Mouse (Mus musculus): ENCODE measurements around the gene Adgrg5. TPM values are rescaled to one million over a fixed set of nuclear protein-coding genes. Genes with fewer than 3 reads are reported as not detected.
A peak's percentile ranks its signal among the peaks of the same experiment; 100 is the strongest.

Gene Adgrg5
- total RNA-seq, 2 experiments from 2014 or later = not detected

DNA sequence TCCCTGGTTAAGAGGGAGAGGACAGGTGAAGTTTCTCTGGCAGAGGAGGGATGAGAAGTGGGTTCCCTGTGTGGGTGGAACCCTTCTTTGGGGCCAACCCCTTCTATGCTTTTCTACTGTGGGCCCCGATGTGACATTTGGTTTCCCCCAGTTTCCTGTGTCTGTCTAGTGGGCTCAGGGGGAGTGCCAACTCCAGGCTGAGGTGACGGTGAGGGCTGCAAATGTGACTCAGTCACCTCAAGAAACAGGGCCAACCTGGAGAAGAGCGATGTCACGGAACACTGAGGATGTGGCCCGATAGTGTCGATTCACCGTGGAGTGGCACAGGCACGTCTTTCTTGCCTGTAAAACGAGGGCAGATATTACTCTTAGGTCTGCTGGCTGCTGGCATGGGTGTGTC lies 49.8 kb downstream of the Adgrg5 start:
- no peak for DNase-seq

GRCm38 (mm10) chr8:94973786-94974185 lies 50.3 kb downstream of the Adgrg5 start:
- no peak for DNase-seq

DNA sequence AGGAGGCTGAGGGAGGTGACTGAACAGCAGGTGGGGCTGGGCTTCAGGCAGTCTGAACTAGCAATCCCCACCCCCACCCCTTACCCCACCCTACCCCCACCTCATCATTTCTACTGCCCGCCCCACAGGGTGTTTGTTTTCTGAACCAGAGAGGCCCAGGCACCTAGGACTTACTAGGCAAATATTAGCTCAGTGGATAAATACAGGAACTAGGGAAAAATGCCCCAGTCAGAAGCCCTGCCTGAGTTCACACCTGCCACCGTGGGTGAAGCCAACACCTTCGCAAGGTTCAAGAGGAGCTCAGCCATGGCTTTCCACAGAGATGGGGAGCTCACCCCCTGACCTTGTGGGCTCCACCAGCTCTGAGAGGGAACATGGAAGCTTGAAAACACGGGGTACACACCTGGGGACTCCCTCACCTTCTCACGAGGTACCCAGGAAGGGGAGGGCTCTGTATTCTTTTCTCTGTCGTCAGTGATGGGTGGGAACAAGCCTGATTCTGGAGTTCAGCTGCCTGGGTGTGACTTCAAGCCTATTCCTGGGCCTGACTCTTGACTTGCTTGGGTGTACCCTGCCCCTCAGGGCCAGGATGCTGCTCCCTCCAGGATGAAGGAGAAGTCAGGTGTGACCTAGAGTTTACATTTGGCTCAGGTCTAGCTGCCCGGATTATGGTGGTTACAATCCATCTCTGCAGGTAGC lies 51.1 kb downstream of the Adgrg5 start, which contains the start of gene Adgrg1:
Gene Adgrg1, plus strand, starts transcription at position 285 of the 699 bp plus-strand sequence.
- no peak for DNase-seq

- no peak for DNase-seq
These were observed 53.3 kb downstream of the Adgrg5 start for GRCm38 (mm10) chr8:94976651-94977417.

DNA sequence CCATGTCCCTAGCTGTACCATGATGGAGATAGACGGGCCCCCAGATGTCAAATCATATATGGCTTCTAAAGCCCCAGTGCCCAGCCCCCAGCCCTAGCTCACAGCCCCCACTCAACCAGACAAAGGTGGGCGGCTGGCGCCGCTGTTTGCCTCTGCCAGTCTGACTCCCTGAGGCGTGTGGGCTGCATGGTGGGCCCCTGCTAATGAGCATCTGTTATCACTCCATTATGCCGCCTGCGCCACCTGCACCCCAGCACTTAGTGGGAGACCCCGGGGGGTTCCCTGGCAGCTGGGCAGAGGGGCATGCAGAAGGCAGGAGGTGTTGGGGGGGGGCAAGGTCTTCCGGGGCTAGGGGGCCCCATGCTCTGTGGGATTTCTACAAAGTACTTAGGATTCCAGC lies 54.6 kb downstream of the Adgrg5 start:
- DNase-seq = peak in 1 of 2 experiments; percentile 49

- no peak for DNase-seq
These were observed 55.3 kb downstream of the Adgrg5 start for GRCm38 (mm10) chr8:94978593-94979319.

DNA sequence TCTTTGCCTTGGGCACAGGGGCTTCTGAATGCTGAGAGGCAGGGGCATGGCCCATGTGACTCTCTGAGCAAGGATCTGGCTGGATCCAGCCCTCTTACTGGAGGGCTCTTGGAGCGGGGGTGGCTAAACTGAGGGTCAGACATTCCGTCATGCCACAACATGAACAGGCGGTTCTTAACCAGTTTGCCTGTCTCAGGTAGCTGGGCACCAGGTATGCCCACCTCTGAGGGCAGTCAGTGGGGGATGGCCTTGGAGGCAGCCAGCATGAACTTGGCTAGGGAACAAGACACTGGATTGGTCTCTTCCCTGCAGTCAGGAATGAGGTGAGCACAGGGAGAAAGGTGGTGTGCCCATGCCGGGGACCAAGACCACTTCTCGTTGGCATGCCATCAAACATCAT lies 56.7 kb downstream of the Adgrg5 start:
- DNase-seq = no peak

DNA sequence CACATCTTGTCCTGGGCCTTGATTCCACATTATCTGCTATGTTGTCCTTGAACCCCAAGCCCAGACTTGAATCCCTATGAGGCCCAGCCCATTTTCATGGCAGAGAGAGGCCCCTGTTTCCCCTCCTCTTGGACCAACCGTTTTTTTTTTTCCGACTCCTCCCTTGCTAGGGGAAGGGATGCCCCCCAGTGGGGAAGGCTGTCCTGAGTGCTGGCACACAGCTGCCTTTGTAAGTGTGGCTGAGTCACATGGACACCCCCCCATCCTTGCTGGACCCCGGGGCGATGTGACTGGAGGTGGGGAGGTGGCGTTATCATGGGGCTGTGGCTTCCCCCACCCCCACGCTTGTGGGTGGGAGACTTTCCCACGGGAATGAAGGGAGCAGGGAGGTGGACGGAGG lies 57.5 kb downstream of the Adgrg5 start:
- no peak for DNase-seq

GRCm38 (mm10) chr8:94981848-94982247 lies 58.4 kb downstream of the Adgrg5 start:
- no peak for DNase-seq

GRCm38 (mm10) chr8:94983146-94983545 lies 59.7 kb downstream of the Adgrg5 start:
- no peak for DNase-seq

DNA sequence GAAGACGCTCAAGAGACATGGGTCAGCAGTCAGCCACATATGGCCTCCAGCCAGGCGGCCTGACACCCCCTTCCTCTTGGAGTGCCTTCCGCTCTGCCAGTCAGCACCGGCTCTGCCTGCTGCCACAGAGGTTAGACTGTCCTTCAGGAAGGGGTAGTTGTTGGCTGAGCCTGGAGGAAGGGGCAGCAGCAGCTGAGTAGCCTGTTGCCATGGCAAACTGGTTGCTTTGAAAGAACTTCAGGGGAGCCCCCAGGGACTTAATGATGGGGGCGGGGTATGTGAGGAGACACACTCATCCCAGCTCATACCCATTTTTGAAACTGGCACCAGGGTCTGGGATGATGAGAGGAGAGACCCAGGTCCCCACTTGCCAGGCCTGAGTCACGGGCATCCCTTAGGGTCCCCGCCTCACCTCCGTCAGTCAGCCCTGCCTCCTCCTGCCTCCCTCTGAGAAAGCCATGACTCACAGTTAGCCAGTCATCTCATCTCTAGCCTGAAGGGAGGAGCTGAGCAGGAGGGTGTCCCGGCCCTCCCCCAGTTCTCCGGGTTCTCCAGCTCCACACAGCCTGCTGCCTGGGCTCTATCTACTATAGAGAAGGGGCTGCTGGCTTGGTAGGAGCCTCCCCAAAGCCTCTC lies 60.5 kb downstream of the Adgrg5 start:
- DNase-seq = peak; percentile 40 to 66

- no peak for DNase-seq
These were observed 61.5 kb downstream of the Adgrg5 start for GRCm38 (mm10) chr8:94985023-94985422.

DNA sequence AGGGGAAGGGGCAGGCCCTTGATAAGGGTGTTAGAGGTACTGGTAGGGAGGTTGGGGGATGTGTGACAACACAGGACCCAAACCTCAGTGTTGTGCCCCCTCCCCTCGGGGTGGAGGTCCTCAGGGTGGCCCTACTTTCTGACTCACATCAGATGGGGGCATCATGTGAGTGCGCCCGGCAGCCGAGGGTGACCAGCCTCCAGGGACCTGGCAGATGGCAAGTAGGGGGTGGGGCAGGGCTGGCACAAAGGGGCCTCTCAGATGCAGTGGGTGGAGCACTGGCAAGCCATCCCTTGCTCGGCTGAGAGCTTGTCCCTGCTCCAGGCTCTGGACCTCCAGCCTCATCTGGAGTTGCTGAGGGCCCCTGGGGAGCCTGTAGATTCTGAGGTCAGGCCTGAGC lies 63.2 kb downstream of the Adgrg5 start:
- peak; percentile 68 to 74 for DNase-seq

DNA sequence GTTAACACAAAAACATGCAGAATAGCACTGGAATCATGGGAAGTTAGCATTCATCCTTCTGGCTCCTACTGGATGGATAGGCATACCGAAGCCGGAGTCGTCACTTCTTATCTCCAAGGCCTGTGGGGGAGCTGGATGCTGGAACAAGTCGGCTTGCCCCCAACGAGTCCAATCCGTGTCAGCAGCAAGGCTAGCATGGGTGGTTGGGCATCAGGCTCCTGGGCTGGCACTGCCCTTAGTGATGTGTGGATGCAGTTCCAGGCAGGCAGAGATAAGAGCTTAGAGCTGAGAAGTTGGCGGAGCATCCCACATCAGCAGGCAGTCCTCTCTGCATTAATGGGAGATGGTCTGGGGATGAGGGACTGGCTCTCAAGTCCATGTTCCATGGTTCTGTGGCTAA lies 64.1 kb downstream of the Adgrg5 start:
- DNase-seq = no peak

DNA sequence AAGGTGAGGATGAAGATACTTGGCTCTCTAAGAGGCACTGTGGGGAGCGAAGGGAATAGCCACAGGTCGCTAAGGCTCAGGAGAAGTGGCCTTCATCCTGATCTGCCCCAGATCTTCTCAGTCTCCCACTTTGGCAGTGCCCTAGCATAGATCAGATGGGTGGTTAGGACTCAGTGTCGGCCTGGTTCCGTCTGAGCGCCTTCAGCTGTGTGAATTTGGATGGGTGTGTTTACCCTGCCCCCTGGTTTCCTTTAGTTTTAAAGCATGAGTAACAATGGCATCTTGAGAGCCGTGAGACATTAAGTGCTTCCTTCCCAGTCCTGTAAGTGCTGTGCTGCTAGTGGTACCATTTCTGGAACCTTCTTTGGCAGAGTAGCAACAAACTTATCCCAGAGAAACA lies 65.1 kb downstream of the Adgrg5 start:
- no peak for DNase-seq

DNA sequence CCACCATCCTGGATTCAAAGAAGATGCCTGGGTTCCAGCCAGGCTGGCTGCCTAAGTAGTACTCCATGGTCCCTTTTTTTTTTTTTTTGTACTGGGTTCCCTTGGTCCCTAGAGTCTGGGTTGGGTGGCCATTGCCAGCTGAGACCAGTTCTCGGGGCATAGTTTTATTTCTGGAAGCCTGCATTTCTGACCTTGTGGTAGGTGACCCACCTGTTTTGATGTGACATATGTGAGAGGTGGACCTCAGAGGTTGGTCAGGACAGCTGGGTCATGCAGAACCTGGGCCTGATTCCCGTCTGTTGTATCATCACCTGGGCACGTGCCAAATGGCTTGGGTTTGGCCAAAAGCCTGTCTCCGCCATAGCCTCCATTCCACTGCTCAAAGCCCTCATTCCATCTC lies 66.2 kb downstream of the Adgrg5 start:
- no peak for DNase-seq

DNA sequence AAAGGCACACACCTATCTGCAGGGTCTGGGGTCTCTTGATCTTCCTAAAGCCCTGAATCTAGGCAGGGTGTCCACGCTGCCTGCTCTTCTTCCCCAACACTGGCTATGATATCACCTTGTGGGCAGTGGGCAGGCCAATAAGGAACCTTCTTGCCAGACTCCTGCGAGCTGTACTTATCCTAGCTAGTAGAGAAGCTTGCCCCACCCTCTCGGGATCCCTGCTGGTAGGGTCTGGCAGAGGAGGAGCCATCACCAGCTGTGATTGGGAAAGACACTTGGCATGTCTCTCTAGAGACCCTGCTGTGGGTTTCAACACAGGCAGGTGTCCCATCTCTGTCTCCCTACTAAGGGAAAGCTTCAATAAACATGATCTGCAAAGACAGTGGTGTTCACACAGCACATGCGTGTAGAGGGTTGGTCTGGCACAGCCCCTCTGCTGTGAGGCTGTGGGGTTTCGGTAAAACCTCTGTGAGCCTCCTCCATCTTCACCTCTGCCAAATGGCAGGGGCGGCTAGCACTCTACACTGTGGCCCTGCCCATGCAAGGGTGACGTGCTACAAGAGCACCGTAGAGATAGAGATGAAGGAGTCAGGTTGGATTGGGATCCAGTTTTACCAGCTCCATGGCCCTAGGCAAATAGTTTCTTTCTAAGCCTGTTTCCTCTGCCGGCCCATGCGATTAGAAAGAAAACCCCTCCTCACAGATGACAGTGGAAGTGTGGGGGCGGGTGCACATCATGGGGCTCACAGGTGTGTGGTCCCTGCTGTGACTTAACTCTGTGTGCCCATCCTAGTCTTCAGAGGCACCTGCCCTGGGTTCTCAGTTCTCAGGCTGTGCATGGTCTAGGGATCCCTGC lies 67.3 kb downstream of the Adgrg5 start:
- DNase-seq = no peak

DNA sequence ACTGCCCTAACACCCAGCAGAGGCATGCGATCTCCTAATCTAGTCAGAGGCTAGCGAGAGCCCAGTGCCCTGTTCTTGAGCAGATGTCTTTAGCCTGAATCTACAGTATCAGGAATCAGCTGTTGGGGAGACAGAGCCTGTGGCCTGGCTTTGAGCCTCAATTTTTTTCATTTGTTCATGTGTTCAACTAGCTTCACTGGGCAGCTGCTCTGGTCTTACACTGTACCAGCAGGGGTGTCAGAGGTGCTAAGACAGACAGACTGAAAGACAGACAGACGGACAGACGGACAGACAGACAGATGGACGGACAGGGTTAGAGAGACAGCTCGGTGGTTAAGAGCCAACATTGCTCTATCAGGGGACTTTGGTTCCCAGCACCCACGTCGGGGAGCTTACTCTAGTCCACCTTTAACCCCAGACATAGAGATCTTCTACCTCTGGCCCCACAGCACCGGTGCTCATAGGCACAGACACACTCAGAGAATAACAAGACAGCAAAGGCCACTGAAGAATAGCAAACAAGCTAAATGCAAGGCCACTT lies 68.0 kb downstream of the Adgrg5 start:
- no peak for DNase-seq

DNA sequence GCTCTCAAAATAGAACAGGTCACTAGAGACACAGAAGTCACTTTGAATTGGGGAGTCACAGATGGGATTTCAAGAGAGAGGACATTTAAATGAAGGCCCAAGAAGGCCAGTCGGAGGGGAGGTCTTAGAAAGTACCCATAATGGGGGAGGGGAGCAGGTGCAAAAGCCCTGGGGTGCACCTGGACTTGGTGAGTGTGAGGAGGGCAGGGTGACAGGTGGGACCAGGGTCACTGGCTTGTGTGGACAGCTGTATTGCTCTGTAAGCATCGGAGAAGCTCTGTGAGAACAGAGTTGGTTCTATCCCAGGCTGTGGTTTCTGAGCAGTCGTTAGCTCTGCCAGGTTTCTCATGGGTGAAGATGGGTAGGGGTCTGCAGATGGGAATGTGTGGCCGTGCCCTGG lies 68.5 kb downstream of the Adgrg5 start:
- no peak for DNase-seq

GRCm38 (mm10) chr8:94992534-94992933 lies 69.0 kb downstream of the Adgrg5 start:
- DNase-seq = peak; percentile 75 to 78
